Mouse (Mus musculus) lung, embryonic 14.5 days (tissue): ENCODE results near the gene Ifit3b. TPM values are rescaled to one million over a fixed set of nuclear protein-coding genes. Genes with fewer than 3 reads are reported as not detected.
A peak's percentile ranks its signal among the peaks of the same experiment; 100 is the strongest.
"Not testable (repeated sequence)": the region's sequence is repeated elsewhere in the genome, so short reads cannot be mapped to it uniquely, and the experiment has no call there.

Experiments used
- ATAC-seq: fragments of 200-750 bp; cut with Nextera tagmentation; 2 replicates; pipeline ENCODE4 v1.8.0; 2017; ENCODE audit warnings: mild to moderate bottlenecking, moderate TSS enrichment, moderate library complexity; ENCODE audit not compliant: insufficient read depth
- DNase-seq: peaks from one replicate; pipeline ENCODE4 v3.0.0-alpha.2; 2015
- H3K27ac ChIP-seq: fragments of 300-500 bp; sonication (generic); 2 replicates; pipeline ENCODE4 v1.5.1; 2014; ENCODE audit warnings: low read depth, mild to moderate bottlenecking, moderate library complexity
- H3K27me3 ChIP-seq: fragments of 300-500 bp; sonication (generic); 2 replicates; pipeline ENCODE4 v1.6.1; 2014; ENCODE audit warnings: low read length, control low read depth; ENCODE audit not compliant: insufficient read depth
- H3K36me3 ChIP-seq: fragments of 300-500 bp; sonication (generic); 2 replicates; pipeline ENCODE4 v1.6.1; 2014; ENCODE audit warnings: control low read depth; ENCODE audit not compliant: insufficient read depth
- H3K4me1 ChIP-seq: fragments of 300-500 bp; sonication (generic); 2 replicates; pipeline ENCODE4 v1.6.1; 2014; ENCODE audit warnings: antibody characterized with exemption, control low read depth; ENCODE audit not compliant: insufficient read depth
- H3K4me2 ChIP-seq: fragments of 300-500 bp; sonication (generic); 2 replicates; pipeline ENCODE4 v1.6.1; 2014; ENCODE audit warnings: mild to moderate bottlenecking
- H3K4me3 ChIP-seq: fragments of 300-500 bp; sonication (generic); 2 replicates; pipeline ENCODE4 v1.5.1; 2014; ENCODE audit warnings: low read depth, low read length
- H3K9ac ChIP-seq: fragments of 300-500 bp; sonication (generic); 2 replicates; pipeline ENCODE4 v1.6.1; 2014
- H3K9me3 ChIP-seq: fragments of 300-500 bp; sonication (generic); 2 replicates; pipeline ENCODE4 v1.6.1; 2016; ENCODE audit warnings: low read depth, low read length, control low read depth
- CTCF ChIP-seq: IDR thresholded peaks from 2 replicates; pipeline ENCODE4 v1.5.1; 2016; ENCODE audit warnings: antibody characterized with exemption, low read depth
- WGBS: fragments of 180-500 bp; shearing (Covaris S2); extraction: QIAGEN DNeasy Blood & Tissue Kit; methylation state at CpG from one replicate; pipeline ENCODE4 v1.1.7; 2014; 5-methylcytosine and 5-hydroxymethylcytosine counted together
- polyA plus RNA-seq: library from polyadenylated mRNA; unstranded; fragments of >200 nt; fragmentation: Nextera tagmentation; extraction: Ambion mirVana; gene quantifications from 2 replicates; pipeline ENCODE4 v1.2.1, GENCODE M21; 2014

Ifit3b gene
- polyA plus RNA-seq, 1 experiment from 2014 or later = not detected

DNA sequence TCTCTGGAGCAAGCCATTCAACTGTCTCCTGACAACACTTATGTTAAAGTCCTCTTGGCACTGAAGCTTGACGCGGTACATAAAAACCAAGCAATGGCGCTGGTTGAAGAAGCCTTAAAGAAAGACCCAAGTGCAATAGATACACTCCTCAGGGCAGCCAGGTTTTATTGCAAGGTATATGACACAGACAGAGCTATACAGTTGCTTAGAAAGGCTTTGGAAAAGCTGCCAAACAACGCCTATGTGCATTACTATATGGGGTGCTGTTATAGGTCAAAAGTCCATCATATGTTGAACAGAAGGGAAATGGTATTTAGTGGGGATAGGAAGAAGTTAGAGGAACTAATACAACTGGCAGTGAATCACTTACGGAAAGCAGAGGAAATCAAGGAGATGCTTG lies 34.1 kb upstream of the Ifit3b start:
- no peaks in the 10 kb centered on the region for H3K9me3 ChIP-seq
- no peak overlapping the region for H3K9ac ChIP-seq
- WGBS = 92% methylated on average over 5 of the region's 5 CpGs
- ATAC-seq (no peak), DNase-seq (no peak)
- no peak overlapping the region for H3K4me2 ChIP-seq
- no peaks in the 10 kb centered on the region for H3K4me1 ChIP-seq
- no peaks in the 10 kb centered on the region for H3K27me3 ChIP-seq
- no peak overlapping the region for H3K4me3 ChIP-seq
- H3K36me3 ChIP-seq = peaks cover 6% of the 10 kb centered on the region
- no peak overlapping the region for H3K27ac ChIP-seq
- TF ChIP-seq CTCF = no peak

DNA sequence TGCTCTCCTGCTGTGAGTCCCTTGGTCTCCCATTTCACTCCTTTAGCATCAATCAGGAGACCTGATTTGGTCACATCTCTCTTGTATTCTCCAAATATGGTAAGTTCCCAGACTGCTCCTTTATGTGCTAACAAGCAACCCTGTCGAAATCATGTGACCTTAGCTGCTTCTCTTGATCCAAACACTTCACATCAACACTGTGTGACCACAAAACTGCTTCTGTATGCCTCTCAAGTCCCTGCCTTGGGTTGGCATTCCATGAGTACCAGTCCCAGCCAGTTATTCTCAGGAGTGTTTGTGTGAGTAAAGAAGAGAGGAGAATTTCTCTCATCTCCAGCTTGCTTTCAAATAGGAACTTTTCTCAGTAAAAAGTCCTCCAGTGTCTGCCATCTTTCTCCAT lies 30.6 kb upstream of the Ifit3b start:
- H3K27me3 ChIP-seq = no peaks in the 10 kb centered on the region
- H3K36me3 ChIP-seq = peaks cover 6% of the 10 kb centered on the region
- no peak for TF ChIP-seq CTCF
- no peaks in the 10 kb centered on the region for H3K9me3 ChIP-seq
- no peak overlapping the region for H3K4me3 ChIP-seq
- ATAC-seq (no peak), DNase-seq (no peak)
- no peak overlapping the region for H3K27ac ChIP-seq
- H3K4me1 ChIP-seq = no peaks in the 10 kb centered on the region
- H3K4me2 ChIP-seq = no peak overlapping the region
- WGBS = 42% methylated on average over 1 of the region's 1 CpGs
- H3K9ac ChIP-seq = no peak overlapping the region

DNA sequence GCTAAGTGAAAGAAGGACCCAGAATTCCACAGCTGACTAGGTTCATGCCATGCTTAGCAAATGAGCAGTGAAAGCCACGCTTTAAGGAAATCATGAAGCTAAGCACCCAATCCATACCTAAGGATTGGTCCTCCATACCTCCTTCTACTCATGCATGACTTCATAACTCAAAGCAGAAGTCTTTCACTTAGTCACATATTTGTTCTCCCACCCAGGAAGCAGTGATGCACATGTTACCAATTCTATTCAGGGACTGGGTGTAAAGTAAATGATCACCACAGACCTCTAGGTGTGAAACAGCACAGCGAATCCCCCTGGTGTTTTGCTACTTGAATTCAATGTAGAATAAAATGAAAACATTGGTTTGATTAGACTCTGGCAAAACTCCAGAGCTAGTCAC lies 25.1 kb upstream of the Ifit3b start:
- not testable (repeated sequence) for H3K27ac ChIP-seq, ATAC-seq, H3K4me1 ChIP-seq, H3K4me2 ChIP-seq, H3K27me3 ChIP-seq, H3K36me3 ChIP-seq, DNase-seq, H3K9me3 ChIP-seq, H3K9ac ChIP-seq, H3K4me3 ChIP-seq
- WGBS = 75% methylated on average over 2 of the region's 2 CpGs

DNA sequence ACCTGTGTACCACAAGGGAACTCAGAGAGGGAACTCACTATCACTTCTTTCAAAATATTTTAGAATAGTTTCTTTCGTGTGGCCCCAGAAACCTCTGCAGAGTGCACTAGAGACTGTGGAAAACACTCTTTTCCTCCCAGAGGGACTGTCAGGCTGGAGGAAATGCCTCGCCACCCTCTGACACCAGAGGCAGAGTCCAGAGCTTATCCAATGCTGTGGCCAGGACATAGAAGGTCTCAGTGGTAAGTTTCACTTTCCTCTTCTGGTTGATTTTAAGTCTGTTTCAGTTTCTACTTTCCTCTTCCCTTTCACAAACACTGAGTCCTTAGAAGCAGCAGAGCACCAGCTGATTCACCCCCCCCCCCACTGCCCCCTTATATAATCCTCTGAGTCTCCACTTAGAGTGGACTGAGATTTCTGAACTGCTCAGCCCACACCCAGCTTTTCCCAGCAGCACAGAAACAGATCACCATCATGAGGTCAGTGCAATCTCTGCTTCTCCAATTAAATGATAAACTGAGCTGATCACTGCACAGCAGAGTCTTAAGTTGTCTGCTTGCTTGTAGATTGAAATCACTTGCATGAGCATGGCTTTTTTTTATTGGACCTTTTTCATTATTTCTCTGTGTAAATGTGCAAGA lies 24.5 kb upstream of the Ifit3b start, which contains the start of gene Ifit3:
Ifit3 (plus strand) TSS at position 406 of the 641 bp plus-strand sequence.
- not testable (repeated sequence) for H3K27ac ChIP-seq, H3K4me3 ChIP-seq, H3K9me3 ChIP-seq, H3K4me2 ChIP-seq, H3K9ac ChIP-seq, ATAC-seq, H3K4me1 ChIP-seq, H3K36me3 ChIP-seq, DNase-seq, H3K27me3 ChIP-seq
- WGBS = 48% methylated on average over 2 of the region's 2 CpGs

DNA sequence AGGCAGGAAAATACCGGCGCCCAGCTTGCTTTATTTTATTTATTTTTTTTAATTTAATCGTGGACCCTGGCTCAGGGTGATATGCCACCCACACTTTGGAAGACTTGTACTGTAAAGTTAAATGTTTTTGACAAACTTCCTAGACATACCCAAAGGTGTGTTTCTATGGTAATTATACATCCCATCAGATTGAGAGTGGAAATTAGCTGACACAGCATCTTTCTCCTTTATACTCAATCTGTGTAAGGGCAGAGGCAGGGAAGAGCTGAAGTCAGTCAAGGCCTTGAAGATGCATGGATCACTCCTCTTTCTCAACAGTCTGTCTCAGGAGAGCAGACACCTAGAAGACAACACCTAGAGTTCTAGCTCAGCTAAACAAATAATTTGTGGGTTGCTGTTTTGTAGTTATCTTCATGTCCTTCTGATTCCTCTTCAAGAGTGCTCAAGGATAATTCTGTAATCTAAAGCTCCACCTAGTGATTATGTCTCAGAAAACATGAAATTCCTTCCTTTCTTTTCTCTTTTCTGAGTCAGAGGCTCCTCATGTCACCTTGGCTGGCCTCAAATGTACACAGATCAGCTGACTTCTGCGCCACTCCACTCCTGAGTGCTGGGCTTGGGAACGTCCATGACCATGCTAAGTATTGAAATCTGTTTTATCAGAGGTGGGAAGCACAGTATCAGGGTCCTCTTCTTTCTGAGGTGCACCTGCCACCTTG lies 21.9 kb upstream of the Ifit3b start:
- not testable (repeated sequence) for H3K4me2 ChIP-seq, DNase-seq, H3K27ac ChIP-seq, H3K4me3 ChIP-seq, H3K27me3 ChIP-seq, H3K9ac ChIP-seq, H3K4me1 ChIP-seq, ATAC-seq, H3K9me3 ChIP-seq, H3K36me3 ChIP-seq
- 58% methylated on average over 5 of the region's 5 CpGs for WGBS

DNA sequence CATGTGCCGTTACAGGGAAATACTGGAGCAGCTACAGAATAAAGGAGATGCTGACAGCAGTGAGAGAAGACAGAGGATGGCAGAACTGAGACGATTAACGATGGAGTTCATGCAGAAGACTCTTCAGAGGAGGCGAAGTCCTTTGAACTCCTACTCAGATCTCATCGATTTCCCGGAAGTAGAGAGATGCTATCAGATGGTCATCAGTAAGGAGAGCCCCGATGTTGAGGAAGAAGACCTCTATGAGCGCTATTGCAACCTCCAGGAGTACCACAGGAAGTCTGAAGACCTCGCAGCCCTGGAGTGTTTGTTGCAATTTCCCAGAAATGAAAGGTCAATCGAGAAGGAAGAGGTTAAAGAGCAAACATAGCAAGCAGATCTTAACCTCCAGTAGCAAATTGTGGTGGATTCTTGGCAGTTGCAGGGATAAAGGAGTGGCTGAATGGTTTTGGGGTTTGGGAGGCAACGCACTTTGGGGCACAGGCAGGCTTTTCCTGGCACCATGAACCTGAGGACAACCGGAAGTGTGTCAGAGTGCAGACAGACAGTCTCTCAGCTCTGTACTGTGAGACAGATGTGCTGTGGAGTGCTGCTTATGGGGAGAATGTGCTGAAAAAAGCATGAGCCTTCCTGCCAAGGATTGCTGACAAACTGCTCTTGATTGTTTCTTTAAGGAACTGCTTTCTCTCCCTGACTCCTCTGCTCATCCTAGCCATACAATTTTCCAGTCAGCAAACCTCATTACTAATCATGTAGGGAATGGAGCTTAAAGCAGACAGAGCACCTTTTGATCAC lies 19.7 kb upstream of the Ifit3b start:
- not testable (repeated sequence) for H3K9ac ChIP-seq, H3K36me3 ChIP-seq, H3K9me3 ChIP-seq, H3K27ac ChIP-seq, H3K4me2 ChIP-seq, H3K27me3 ChIP-seq, H3K4me3 ChIP-seq, H3K4me1 ChIP-seq
- 59% methylated on average over 6 of the region's 12 CpGs for WGBS
- DNase-seq (peak; percentile 46), ATAC-seq (peak; percentile 42; the same call in 1 of the 2 replicates)

DNA sequence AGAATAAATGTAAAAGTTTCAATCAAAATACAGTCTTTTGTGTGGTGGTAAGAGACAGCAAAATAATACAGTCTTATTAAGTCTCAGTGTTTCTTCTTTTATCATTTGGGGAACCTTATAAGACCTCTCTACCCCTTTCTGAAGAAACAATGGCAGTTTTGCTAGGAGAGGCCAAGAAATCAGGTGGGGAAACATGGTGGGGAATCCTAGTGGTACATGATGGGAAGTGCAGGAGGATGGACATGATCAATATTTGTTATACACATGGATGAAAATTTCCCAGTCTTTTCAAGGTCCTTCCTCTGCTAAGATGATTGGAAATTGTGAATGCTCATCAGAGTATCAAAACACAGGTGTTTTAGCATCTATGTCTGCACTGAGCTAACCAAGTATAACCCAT lies 18.8 kb upstream of the Ifit3b start:
- no peaks in the 10 kb centered on the region for H3K27me3 ChIP-seq
- H3K36me3 ChIP-seq = no peaks in the 10 kb centered on the region
- peak; percentile 35 for TF ChIP-seq CTCF
- H3K9me3 ChIP-seq = no peaks in the 10 kb centered on the region
- no peak overlapping the region for H3K27ac ChIP-seq
- H3K4me1 ChIP-seq = no peaks in the 10 kb centered on the region
- H3K9ac ChIP-seq = no peak overlapping the region
- no peak overlapping the region for H3K4me2 ChIP-seq
- DNase-seq (no peak), ATAC-seq (no peak)
- no peak overlapping the region for H3K4me3 ChIP-seq
